Mouse (Mus musculus): ENCODE measurements around the gene Ccdc177. TPM values are rescaled to one million over a fixed set of nuclear protein-coding genes. Genes with fewer than 3 reads are reported as not detected.
A peak's percentile ranks its signal among the peaks of the same experiment; 100 is the strongest.

Gene Ccdc177
- polyA plus RNA-seq, 1 experiment from 2014 or later: 5.3 TPM

- 2% methylated on average over 9 of the region's 9 CpGs for WGBS
- H3K27ac ChIP-seq (ENCODE audit: low read depth, low read length): no peak overlapping the region
Measured at GRCm38 (mm10) chr12:80730567-80730966, 29.9 kb downstream of the Ccdc177 start.

GRCm38 (mm10) chr12:80729758-80730530 is 30.5 kb downstream of the Ccdc177 start:
- 87% methylated on average over 12 of the region's 12 CpGs for WGBS
- Histone ChIP-seq H3K4me1 (ENCODE audit: control insufficient read depth, insufficient read depth, low read length) (no peaks in the 10 kb centered on the region), H3K9ac (ENCODE audit: low read length) (no peak overlapping the region), H3K4me2 (no peak overlapping the region), H3K4me3 (ENCODE audit: low read depth, low read length) (no peak overlapping the region), H3K36me3 (ENCODE audit: control insufficient read depth, insufficient read depth, low read length) (no peaks in the 10 kb centered on the region), H3K27me3 (ENCODE audit: control insufficient read depth, insufficient read depth, low read length) (no peaks in the 10 kb centered on the region), H3K27ac (ENCODE audit: low read depth, low read length) (no peak overlapping the region), H3K9me3 (ENCODE audit: control insufficient read depth, low read length) (no peaks in the 10 kb centered on the region; the same call in 1 of the 2 replicates)
- peak; percentile 5; the same call in 1 of the 2 replicates for ATAC-seq (ENCODE audit: low FRiP score)
- DNase-seq (ENCODE audit: low spot score, missing footprints): no peak

More at GRCm38 (mm10) chr12:80730567-80730966, 29.9 kb downstream of the Ccdc177 start:
- Histone ChIP-seq H3K9ac (ENCODE audit: low read length) (no peak overlapping the region), H3K4me2 (no peak overlapping the region), H3K9me3 (ENCODE audit: control insufficient read depth, low read length) (no peaks in the 10 kb centered on the region; the same call in 1 of the 2 replicates), H3K36me3 (ENCODE audit: control insufficient read depth, insufficient read depth, low read length) (no peaks in the 10 kb centered on the region), H3K27me3 (ENCODE audit: control insufficient read depth, insufficient read depth, low read length) (no peaks in the 10 kb centered on the region), H3K4me1 (ENCODE audit: control insufficient read depth, insufficient read depth, low read length) (no peaks in the 10 kb centered on the region), H3K4me3 (ENCODE audit: low read depth, low read length) (no peak overlapping the region)
- ATAC-seq (ENCODE audit: low FRiP score): peak; percentile 86
- peak; percentile 93 for DNase-seq (ENCODE audit: low spot score, missing footprints)

- no peak overlapping the region for H3K4me2 ChIP-seq
- H3K36me3 ChIP-seq (ENCODE audit: control insufficient read depth, insufficient read depth, low read length): no peaks in the 10 kb centered on the region
- ATAC-seq (ENCODE audit: low FRiP score): 0 out of 2 replicates have a peak, but pooled peaks have one; percentile 5
- no peak for DNase-seq (ENCODE audit: low spot score, missing footprints)
- H3K27me3 ChIP-seq (ENCODE audit: control insufficient read depth, insufficient read depth, low read length): no peaks in the 10 kb centered on the region
- H3K4me1 ChIP-seq (ENCODE audit: control insufficient read depth, insufficient read depth, low read length): no peaks in the 10 kb centered on the region
- 55% methylated on average over 2 of the region's 2 CpGs for WGBS
- H3K9ac ChIP-seq (ENCODE audit: low read length): no peak overlapping the region
- H3K27ac ChIP-seq (ENCODE audit: low read depth, low read length): no peak overlapping the region
- no peaks in the 10 kb centered on the region; the same call in 1 of the 2 replicates for H3K9me3 ChIP-seq (ENCODE audit: control insufficient read depth, low read length)
- no peak overlapping the region for H3K4me3 ChIP-seq (ENCODE audit: low read depth, low read length)
Measured at GRCm38 (mm10) chr12:80728814-80729213, 31.7 kb downstream of the Ccdc177 start.

GRCm38 (mm10) chr12:80728207-80728606 is 32.3 kb downstream of the Ccdc177 start:
- no peak overlapping the region for H3K4me2 ChIP-seq
- DNase-seq (ENCODE audit: low spot score, missing footprints) (no peak), ATAC-seq (ENCODE audit: low FRiP score) (no peak)
- H3K36me3 ChIP-seq (ENCODE audit: control insufficient read depth, insufficient read depth, low read length): no peaks in the 10 kb centered on the region
- no peak overlapping the region for H3K4me3 ChIP-seq (ENCODE audit: low read depth, low read length)
- 50% methylated on average over 1 of the region's 1 CpGs for WGBS
- H3K9ac ChIP-seq (ENCODE audit: low read length): no peak overlapping the region
- no peaks in the 10 kb centered on the region for H3K4me1 ChIP-seq (ENCODE audit: control insufficient read depth, insufficient read depth, low read length)
- H3K9me3 ChIP-seq (ENCODE audit: control insufficient read depth, low read length): no peaks in the 10 kb centered on the region
- H3K27ac ChIP-seq (ENCODE audit: low read depth, low read length): no peak overlapping the region
- H3K27me3 ChIP-seq (ENCODE audit: control insufficient read depth, insufficient read depth, low read length): no peaks in the 10 kb centered on the region

GRCm38 (mm10) chr12:80724853-80725559 is 35.5 kb downstream of the Ccdc177 start:
- H3K4me2 ChIP-seq: no peak overlapping the region
- DNase-seq (ENCODE audit: low spot score, missing footprints) (peak; percentile 95), ATAC-seq (ENCODE audit: low FRiP score) (no peak)
- no peak overlapping the region for H3K4me3 ChIP-seq (ENCODE audit: low read depth, low read length)
- H3K9ac ChIP-seq (ENCODE audit: low read length): no peak overlapping the region
- no peaks in the 10 kb centered on the region for H3K36me3 ChIP-seq (ENCODE audit: control insufficient read depth, insufficient read depth, low read length)
- H3K27me3 ChIP-seq (ENCODE audit: control insufficient read depth, insufficient read depth, low read length): no peaks in the 10 kb centered on the region
- WGBS: 34% methylated on average over 10 of the region's 10 CpGs
- H3K9me3 ChIP-seq (ENCODE audit: control insufficient read depth, low read length): no peaks in the 10 kb centered on the region
- H3K27ac ChIP-seq (ENCODE audit: low read depth, low read length): no peak overlapping the region
- peaks cover 3% of the 10 kb centered on the region for H3K4me1 ChIP-seq (ENCODE audit: control insufficient read depth, insufficient read depth, low read length)

- DNase-seq (ENCODE audit: low spot score, missing footprints) (no peak), ATAC-seq (ENCODE audit: low FRiP score) (no peak)
- Histone ChIP-seq H3K36me3 (ENCODE audit: control insufficient read depth, insufficient read depth, low read length) (no peaks in the 10 kb centered on the region), H3K27ac (ENCODE audit: low read depth, low read length) (no peak overlapping the region), H3K4me1 (ENCODE audit: control insufficient read depth, insufficient read depth, low read length) (peaks cover 3% of the 10 kb centered on the region), H3K4me3 (ENCODE audit: low read depth, low read length) (no peak overlapping the region), H3K4me2 (no peak overlapping the region), H3K9me3 (ENCODE audit: control insufficient read depth, low read length) (no peaks in the 10 kb centered on the region), H3K9ac (ENCODE audit: low read length) (no peak overlapping the region), H3K27me3 (ENCODE audit: control insufficient read depth, insufficient read depth, low read length) (no peaks in the 10 kb centered on the region)
- 82% methylated on average over 15 of the region's 15 CpGs for WGBS
Measured at GRCm38 (mm10) chr12:80721458-80721857, 39.0 kb downstream of the Ccdc177 start.

- ATAC-seq (ENCODE audit: low FRiP score) (0 out of 2 replicates have a peak, but pooled peaks have one; percentile 27), DNase-seq (ENCODE audit: low spot score, missing footprints) (no peak)
- Histone ChIP-seq H3K27ac (ENCODE audit: low read depth, low read length) (no peak overlapping the region), H3K4me2 (no peak overlapping the region), H3K4me1 (ENCODE audit: control insufficient read depth, insufficient read depth, low read length) (peaks cover 3% of the 10 kb centered on the region), H3K4me3 (ENCODE audit: low read depth, low read length) (no peak overlapping the region), H3K9me3 (ENCODE audit: control insufficient read depth, low read length) (no peaks in the 10 kb centered on the region), H3K9ac (ENCODE audit: low read length) (no peak overlapping the region), H3K27me3 (ENCODE audit: control insufficient read depth, insufficient read depth, low read length) (no peaks in the 10 kb centered on the region), H3K36me3 (ENCODE audit: control insufficient read depth, insufficient read depth, low read length) (no peaks in the 10 kb centered on the region)
- 32% methylated on average over 12 of the region's 12 CpGs for WGBS
Measured at GRCm38 (mm10) chr12:80720507-80720906, 40.0 kb downstream of the Ccdc177 start.

GRCm38 (mm10) chr12:80719141-80719540 is 41.3 kb downstream of the Ccdc177 start:
- H3K4me2 ChIP-seq: no peak overlapping the region
- no peaks in the 10 kb centered on the region for H3K9me3 ChIP-seq (ENCODE audit: control insufficient read depth, low read length)
- no peak overlapping the region for H3K4me3 ChIP-seq (ENCODE audit: low read depth, low read length)
- H3K27me3 ChIP-seq (ENCODE audit: control insufficient read depth, insufficient read depth, low read length): no peaks in the 10 kb centered on the region
- ATAC-seq (ENCODE audit: low FRiP score) (no peak), DNase-seq (ENCODE audit: low spot score, missing footprints) (no peak)
- H3K9ac ChIP-seq (ENCODE audit: low read length): no peak overlapping the region
- H3K27ac ChIP-seq (ENCODE audit: low read depth, low read length): no peak overlapping the region
- WGBS: 74% methylated on average over 2 of the region's 2 CpGs
- no peaks in the 10 kb centered on the region for H3K36me3 ChIP-seq (ENCODE audit: control insufficient read depth, insufficient read depth, low read length)
- H3K4me1 ChIP-seq (ENCODE audit: control insufficient read depth, insufficient read depth, low read length): peaks cover 3% of the 10 kb centered on the region

- ATAC-seq (ENCODE audit: low FRiP score): no peak
- WGBS: 87% methylated on average over 6 of the region's 6 CpGs
Measured at GRCm38 (mm10) chr12:80715915-80716314, 44.6 kb downstream of the Ccdc177 start.

More at GRCm38 (mm10) chr12:80715915-80716314, 44.6 kb downstream of the Ccdc177 start:
- Histone ChIP-seq H3K4me2 (no peak overlapping the region), H3K36me3 (ENCODE audit: control insufficient read depth, insufficient read depth, low read length) (no peaks in the 10 kb centered on the region), H3K27me3 (ENCODE audit: control insufficient read depth, insufficient read depth, low read length) (no peaks in the 10 kb centered on the region), H3K4me1 (ENCODE audit: control insufficient read depth, insufficient read depth, low read length) (peaks cover 3% of the 10 kb centered on the region), H3K9me3 (ENCODE audit: control insufficient read depth, low read length) (no peaks in the 10 kb centered on the region), H3K27ac (ENCODE audit: low read depth, low read length) (no peak overlapping the region), H3K4me3 (ENCODE audit: low read depth, low read length) (no peak overlapping the region), H3K9ac (ENCODE audit: low read length) (no peak overlapping the region)
- DNase-seq (ENCODE audit: low spot score, missing footprints): no peak

Data from midbrain, embryonic 11.5 days (tissue).